Comparison of ENCODE assay signal across 12 mouse cellular contexts in genomic region chr9:65549643-65550042, GRCm38 (mm10). TPM values are rescaled to one million over a fixed set of nuclear protein-coding genes. Genes with fewer than 3 reads are reported as not detected.
A peak's percentile ranks its signal among the peaks of the same experiment; 100 is the strongest.
DNase-seq lines count a peak whose midpoint lies in the region; ATAC-seq and TF ChIP-seq lines count a peak whose summit lies in the region.
"Had no signal": no experiment of that assay in that cellular context is flagged by ENCODE, and none has a peak within 500 bp of the region (broad histone marks: within the 10 kb centered on the region; RNA-seq: fewer than 3 reads in every experiment).

No protein-coding gene starts in this region.

- no peaks in the 10 kb centered on the region for H3K27me3 ChIP-seq in liver, embryonic 13.5 days
- no peaks in the 10 kb centered on the region for H3K27me3 ChIP-seq in liver, embryonic 11.5 days (replicated peaks; ENCODE audit: control insufficient read depth, insufficient read depth, low read length)
- H3K27me3 ChIP-seq in stomach, embryonic 16.5 days (ENCODE audit: control insufficient read depth, insufficient read depth, low read length) = no peaks in the 10 kb centered on the region
- H3K27me3 ChIP-seq in thymus, adult 2 months (ENCODE audit: control insufficient read depth, insufficient read depth, low read length) = no peaks in the 10 kb centered on the region
- H3K27me3 ChIP-seq: embryonic facial prominence, embryonic 13.5 days had no signal

- peaks cover 98% of the 10 kb centered on the region for H3K4me1 ChIP-seq in liver, embryonic 13.5 days (replicated peaks)
- H3K4me1 ChIP-seq in liver, embryonic 11.5 days (replicated peaks; ENCODE audit: control insufficient read depth, insufficient read depth, low read length) = peaks cover 59% of the 10 kb centered on the region
- peaks cover 27% of the 10 kb centered on the region for H3K4me1 ChIP-seq in embryonic fibroblast, embryonic 13.5 days (ENCODE audit: control insufficient read depth, insufficient read depth, low read length)
- H3K4me1 ChIP-seq in stomach, embryonic 16.5 days (ENCODE audit: control insufficient read depth, insufficient read depth, low read length) = peaks cover 34% of the 10 kb centered on the region
- peaks cover 48% of the 10 kb centered on the region for H3K4me1 ChIP-seq in thymus, adult 2 months (replicated peaks; ENCODE audit: control insufficient read depth, insufficient read depth, low read length)

- TF ChIP-seq POLR2A in embryonic fibroblast, embryonic 13.5 days (IDR thresholded peaks at IDR 0.05; ENCODE audit: low read depth, low read length) = no peak
- no peak for TF ChIP-seq POLR2A in thymus, adult 2 months (IDR thresholded peaks at IDR 0.05; ENCODE audit: control insufficient read depth, extremely low read depth, insufficient read depth, low read length, poor library complexity)

- no peak overlapping the region for H3K9ac ChIP-seq in liver, embryonic 13.5 days
- no peak overlapping the region for H3K9ac ChIP-seq in liver, embryonic 11.5 days (ENCODE audit: low read depth, low read length)
- no peak overlapping the region for H3K9ac ChIP-seq in stomach, embryonic 16.5 days (ENCODE audit: low read length)
- H3K9ac ChIP-seq: embryonic facial prominence, embryonic 13.5 days had no signal

- no peak overlapping the region for H3K4me2 ChIP-seq in liver, embryonic 13.5 days
- H3K4me2 ChIP-seq in liver, embryonic 11.5 days = no peak overlapping the region
- no peak overlapping the region for H3K4me2 ChIP-seq in stomach, embryonic 16.5 days (ENCODE audit: low read depth, low read length)
- H3K4me2 ChIP-seq: embryonic facial prominence, embryonic 13.5 days had no signal

- 41% methylated on average over 5 of the region's 5 CpGs for WGBS in liver, embryonic 13.5 days (ENCODE audit: insufficient replicate concordance)
- WGBS in liver, embryonic 11.5 days = 49% methylated on average over 5 of the region's 5 CpGs
- 83% methylated on average over 5 of the region's 5 CpGs for WGBS in stomach, embryonic 16.5 days
- 11% methylated on average over 5 of the region's 5 CpGs for WGBS in thymus, adult 2 months

- H3K27ac ChIP-seq in liver, embryonic 13.5 days = peak overlapping the region; percentile 99; the same call in 1 of the 2 replicates
- no peak overlapping the region for H3K27ac ChIP-seq in liver, embryonic 11.5 days (ENCODE audit: low read depth, low read length)
- H3K27ac ChIP-seq in embryonic fibroblast, embryonic 13.5 days (ENCODE audit: insufficient read depth, low read length) = peak overlapping the region; percentile 100
- 0 out of 2 replicates have a peak overlapping the region, but pooled peaks have one; percentile 98 for H3K27ac ChIP-seq in stomach, embryonic 16.5 days (ENCODE audit: low read length)
- no peak overlapping the region for H3K27ac ChIP-seq in thymus, adult 2 months (ENCODE audit: control insufficient read depth, insufficient read depth, low read length)
- H3K27ac ChIP-seq: left cerebral cortex, adult 2 months had no signal

- no peaks in the 10 kb centered on the region for H3K9me3 ChIP-seq in liver, embryonic 13.5 days (replicated peaks)
- no peaks in the 10 kb centered on the region for H3K9me3 ChIP-seq in liver, embryonic 11.5 days (ENCODE audit: control insufficient read depth, low read length)
- H3K9me3 ChIP-seq in stomach, embryonic 16.5 days (replicated peaks; ENCODE audit: control insufficient read depth, low read length) = no peaks in the 10 kb centered on the region
- H3K9me3 ChIP-seq: embryonic facial prominence, embryonic 13.5 days had no signal

- DNase-seq in heart, adult 11 months = peak; percentile 89
- DNase-seq in heart, adult 9 months (ENCODE audit: low spot score in 2 of 2) = no peak
- DNase-seq in liver, embryonic 13.5 days = no peak
- DNase-seq in liver, embryonic 11.5 days (ENCODE audit: low spot score) = no peak
- no peak for DNase-seq in urinary bladder, postnatal 4 days (ENCODE audit: low spot score in 2 of 2)
- DNase-seq in thymus, adult 2 months = no peak
- DNase-seq: heart, postnatal 10 days; kidney, postnatal 25 days had no signal

- ATAC-seq in liver, embryonic 13.5 days (ENCODE audit: low read depth) = no peak
- no peak for ATAC-seq in liver, embryonic 11.5 days (replicated peaks; ENCODE audit: low FRiP score)
- no peak for ATAC-seq in stomach, embryonic 16.5 days (ENCODE audit: insufficient read depth, low FRiP score)

- H3K36me3 ChIP-seq in liver, embryonic 13.5 days = peaks cover 28% of the 10 kb centered on the region
- H3K36me3 ChIP-seq in liver, embryonic 11.5 days (ENCODE audit: control insufficient read depth, insufficient read depth, low read length) = peaks cover 4% of the 10 kb centered on the region; the same call in 1 of the 2 replicates
- H3K36me3 ChIP-seq in stomach, embryonic 16.5 days (ENCODE audit: control insufficient read depth, insufficient read depth, low read length) = no peaks in the 10 kb centered on the region
- no peaks in the 10 kb centered on the region for H3K36me3 ChIP-seq in thymus, adult 2 months (ENCODE audit: control insufficient read depth, insufficient read depth, low read length)

- no peak overlapping the region for H3K4me3 ChIP-seq in liver, embryonic 13.5 days (replicated peaks)
- no peak overlapping the region for H3K4me3 ChIP-seq in liver, embryonic 11.5 days (ENCODE audit: low read depth, low read length)
- H3K4me3 ChIP-seq in embryonic fibroblast, embryonic 13.5 days (ENCODE audit: insufficient read depth, low read length) = no peak overlapping the region
- no peak overlapping the region for H3K4me3 ChIP-seq in stomach, embryonic 16.5 days (replicated peaks; ENCODE audit: low read length)
- no peak overlapping the region for H3K4me3 ChIP-seq in thymus, adult 2 months (ENCODE audit: control insufficient read depth, insufficient read depth, low read length)
- H3K4me3 ChIP-seq: embryonic facial prominence, embryonic 13.5 days; left cerebral cortex, adult 2 months had no signal

- no peak for TF ChIP-seq CTCF in embryonic fibroblast, embryonic 13.5 days (IDR thresholded peaks at IDR 0.05; ENCODE audit: borderline replicate concordance, insufficient read depth, low read length)
- no peak for TF ChIP-seq CTCF in thymus, adult 2 months (IDR thresholded peaks at IDR 0.05; ENCODE audit: borderline replicate concordance, control insufficient read depth, extremely low read depth, insufficient read depth, low read length, poor library complexity)

RNA-seq across cellular contexts. Expression of gene Ankdd1a, which starts 29.6 kb away (rescaled TPM):
- polyA plus RNA-seq in liver, embryonic 13.5 days (2015; fragmentation: Nextera tagmentation; extraction: Ambion mirVana) = not detected in 2 replicates
- polyA plus RNA-seq in liver, embryonic 11.5 days (2014; fragmentation: Nextera tagmentation; extraction: Ambion mirVana) = not detected in 2 replicates
- not detected in 2 replicates for polyA plus RNA-seq in embryonic fibroblast, embryonic 13.5 days (2011; ENCODE audit: insufficient read length, low read depth, missing spikeins)
- polyA plus RNA-seq in stomach, embryonic 16.5 days (2015; fragmentation: Nextera tagmentation; extraction: Ambion mirVana) = 0.19 and 0.65 TPM in 2 replicates
- polyA plus RNA-seq in thymus, adult 2 months (2012; rRNA removed) = 0.15 TPM in 1 of 2 replicates, not detected in the other
- polyA plus RNA-seq: embryonic facial prominence, embryonic 13.5 days had no signal

RNA-seq across cellular contexts. Expression of gene Plekho2, which starts 30.2 kb away (rescaled TPM):
- 24.2 and 31.6 TPM in 2 replicates for polyA plus RNA-seq in liver, embryonic 13.5 days (2015; fragmentation: Nextera tagmentation; extraction: Ambion mirVana)
- 29.5 and 30.3 TPM in 2 replicates for polyA plus RNA-seq in liver, embryonic 11.5 days (2014; fragmentation: Nextera tagmentation; extraction: Ambion mirVana)
- polyA plus RNA-seq in embryonic fibroblast, embryonic 13.5 days (2011; ENCODE audit: insufficient read length, low read depth, missing spikeins) = 58.1 and 78.4 TPM in 2 replicates
- 21.4 and 23.0 TPM in 2 replicates for polyA plus RNA-seq in stomach, embryonic 16.5 days (2015; fragmentation: Nextera tagmentation; extraction: Ambion mirVana)
- polyA plus RNA-seq in thymus, adult 2 months (2012; rRNA removed) = 37.9 and 38.8 TPM in 2 replicates

RNA-seq across cellular contexts. Expression of gene Pif1, which starts 37.3 kb away (rescaled TPM):
- 11.0 and 13.8 TPM in 2 replicates for polyA plus RNA-seq in liver, embryonic 13.5 days (2015; fragmentation: Nextera tagmentation; extraction: Ambion mirVana)
- polyA plus RNA-seq in liver, embryonic 11.5 days (2014; fragmentation: Nextera tagmentation; extraction: Ambion mirVana) = 16.4 and 18.0 TPM in 2 replicates
- 8.3 and 10.9 TPM in 2 replicates for polyA plus RNA-seq in embryonic fibroblast, embryonic 13.5 days (2011; ENCODE audit: insufficient read length, low read depth, missing spikeins)
- 12.2 and 12.7 TPM in 2 replicates for polyA plus RNA-seq in stomach, embryonic 16.5 days (2015; fragmentation: Nextera tagmentation; extraction: Ambion mirVana)
- polyA plus RNA-seq in thymus, adult 2 months (2012; rRNA removed) = 37.5 and 55.4 TPM in 2 replicates

Comparison
In these comparisons a context has a peak if more than half of its experiments do, and no peak if none do; other contexts are left out.
1. H3K27ac ChIP-seq: peak in liver, embryonic 13.5 days (single experiment), embryonic fibroblast, embryonic 13.5 days (single experiment) and stomach, embryonic 16.5 days (single experiment); none in liver, embryonic 11.5 days (single experiment) and thymus, adult 2 months (single experiment).